Mouse (Mus musculus) CH12F3 (cell line): ENCODE measurements around the gene C8b.

Experiments
- in situ Hi-C: fragments of 300-500 bp; cut with MboI; formaldehyde crosslinking; loops from 2 replicates; pipeline ENCODE4 v1.14.3; 2020; ENCODE audit warnings: low sequenced_read_pairs

C8b gene

DNA sequence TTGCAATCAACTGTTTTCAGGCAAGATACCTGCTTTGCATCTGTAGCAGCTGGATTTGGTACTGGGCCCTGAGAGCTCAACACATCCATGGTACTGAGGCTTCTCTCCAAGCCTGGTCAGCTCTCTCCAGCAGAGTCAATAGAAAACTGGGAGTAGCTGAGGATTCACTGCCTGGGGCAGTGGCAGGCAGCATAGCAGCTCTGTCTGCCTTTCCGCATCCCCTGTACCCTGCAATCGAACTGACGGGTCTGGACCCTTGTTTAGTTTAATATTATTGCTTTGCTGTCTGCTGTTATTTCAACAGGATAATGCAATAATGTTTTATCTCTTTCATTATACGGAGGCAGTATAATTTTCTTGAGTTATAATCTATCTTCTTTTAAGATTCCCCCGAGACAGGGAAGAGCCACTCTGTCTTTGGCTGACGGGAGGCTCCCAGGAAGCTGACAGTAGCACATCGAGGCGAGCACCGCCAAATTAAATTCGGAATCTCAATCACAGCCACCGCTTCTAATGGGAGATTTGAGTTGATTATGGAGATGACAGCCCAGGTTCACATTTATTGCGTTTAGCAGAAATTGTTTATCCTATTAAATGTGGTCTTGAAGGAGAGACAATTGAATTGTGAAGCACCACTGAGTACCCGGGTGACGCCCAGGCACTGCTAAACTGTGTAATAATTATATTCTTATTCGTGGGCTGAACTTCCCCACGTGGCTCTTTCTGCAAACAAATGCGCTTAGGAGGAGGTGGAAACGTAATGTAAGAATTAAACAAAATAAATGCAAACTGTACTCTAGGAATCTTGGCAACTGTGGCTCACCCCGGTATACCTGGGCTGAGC lies 39.5 kb downstream of the C8b start:
- in situ Hi-C loops: no loop called here

DNA sequence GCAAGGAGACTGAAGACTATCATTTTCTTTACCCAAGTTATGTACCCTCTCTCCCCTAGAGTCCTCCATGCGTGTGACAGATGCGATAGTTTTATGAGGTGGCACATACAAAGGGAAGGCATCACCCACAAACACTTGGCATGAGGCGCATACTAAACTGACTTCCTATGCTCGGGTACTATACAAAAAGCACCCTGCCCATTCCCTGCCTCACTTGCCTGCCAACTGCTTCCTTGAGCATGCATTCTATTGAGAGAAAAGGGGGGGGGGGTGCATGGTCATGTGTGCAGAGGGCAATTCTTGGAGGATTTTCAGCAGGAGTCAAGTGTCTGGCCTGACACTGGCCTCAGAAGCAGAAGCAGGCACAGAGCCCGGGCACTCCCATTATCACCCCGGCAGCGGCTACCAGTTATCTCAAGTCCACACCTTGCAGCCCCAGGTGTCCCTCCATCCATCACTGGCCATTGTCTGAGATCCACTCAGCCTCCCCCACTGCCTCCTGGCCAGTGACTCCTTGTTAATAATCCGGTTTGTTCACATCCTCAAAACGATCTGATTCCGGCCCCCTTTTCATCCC lies 44.7 kb downstream of the C8b start:
- in situ Hi-C loops: no loop called here

DNA sequence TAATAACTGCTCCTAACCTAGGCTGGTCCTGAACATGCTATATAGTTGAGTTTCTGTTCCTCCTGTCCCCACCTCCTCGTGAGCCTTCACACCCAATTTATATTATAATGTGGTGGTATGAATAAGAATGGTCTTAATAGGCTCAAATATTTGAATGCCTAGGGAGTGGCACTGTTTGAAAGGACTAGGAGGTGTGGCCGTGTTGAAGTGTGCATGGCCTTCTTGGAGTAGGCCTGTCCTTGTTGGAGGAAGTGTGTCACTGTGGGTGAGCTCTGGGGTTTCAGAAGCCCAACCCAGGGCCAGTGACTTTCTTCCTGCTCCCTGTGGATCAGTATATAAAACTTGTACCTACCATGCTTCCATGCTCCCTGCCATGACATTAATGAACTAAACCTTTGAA lies 47.5 kb downstream of the C8b start:
- in situ Hi-C loops: no loop called here

DNA sequence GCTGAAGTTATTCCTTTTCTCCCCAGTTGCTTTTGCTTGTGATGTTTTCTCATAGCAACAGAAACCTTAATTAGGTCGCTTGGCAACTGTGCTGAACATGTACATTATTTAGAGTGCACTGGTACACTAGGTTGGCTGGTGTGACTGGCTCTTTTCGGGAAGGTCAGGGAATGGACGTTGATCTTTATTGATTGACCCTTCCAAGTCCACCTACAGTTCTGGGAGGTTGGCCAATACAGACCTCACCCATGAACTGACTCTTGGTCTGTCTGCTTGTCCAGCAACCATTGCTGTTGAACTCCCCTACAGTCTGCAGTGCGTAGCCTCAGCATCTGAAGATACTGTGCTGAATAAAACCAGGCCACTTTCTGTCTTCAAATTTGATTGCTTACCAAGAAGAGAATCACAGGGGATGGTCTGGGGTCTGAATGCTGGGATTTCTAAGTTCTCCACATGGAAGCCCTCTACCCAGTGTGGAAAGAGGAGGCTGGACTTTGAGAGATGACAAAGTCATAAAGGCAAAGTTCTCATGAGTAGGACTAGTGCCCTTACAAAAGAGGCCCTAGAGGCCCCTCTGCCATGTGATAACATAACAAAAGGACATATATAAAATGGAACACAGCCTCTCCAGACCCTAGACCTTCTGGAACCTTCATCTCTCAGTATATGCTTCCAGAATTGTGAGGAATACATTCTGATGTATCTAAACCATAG lies 50.6 kb downstream of the C8b start:
- in situ Hi-C loops: no loop called here

DNA sequence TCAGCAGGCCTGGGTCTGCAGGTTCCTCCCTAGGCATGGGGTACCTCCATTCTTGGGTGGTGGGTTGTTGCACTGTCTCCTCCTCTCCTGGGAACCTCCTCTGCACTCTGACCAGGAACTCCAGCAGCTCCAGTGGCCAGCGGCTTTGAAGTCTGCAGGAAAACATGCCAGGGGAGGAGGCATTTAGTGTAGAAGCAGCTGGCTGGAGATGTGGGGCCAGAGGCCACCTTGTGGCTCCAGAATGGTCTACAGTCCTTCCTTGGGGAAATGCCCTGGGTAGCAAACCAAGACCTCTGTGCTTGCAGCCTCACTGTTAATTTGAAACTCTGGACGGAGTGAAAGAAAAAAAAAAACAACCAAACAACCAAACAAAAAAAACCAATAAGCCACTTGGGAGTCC lies 51.4 kb downstream of the C8b start:
- in situ Hi-C loops: no loop called here

DNA sequence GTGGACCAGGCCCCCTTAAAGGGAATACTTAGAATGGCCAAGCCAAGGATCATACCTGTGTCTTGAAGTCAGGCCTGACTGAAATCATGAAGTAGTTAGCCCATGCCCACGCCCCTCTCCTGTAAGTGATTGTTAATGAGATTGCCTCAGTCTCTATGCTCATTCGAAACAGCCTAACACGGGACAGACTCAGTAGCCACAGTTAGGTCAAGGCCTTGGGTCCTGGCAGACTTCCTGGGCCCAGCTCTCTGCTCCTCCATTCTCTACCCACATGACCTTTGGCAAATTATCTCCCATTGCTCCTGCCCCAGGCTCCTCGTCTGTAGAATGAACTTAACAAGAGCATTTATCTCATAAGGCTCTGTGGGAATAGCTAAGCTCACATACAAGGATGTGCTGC lies 52.9 kb downstream of the C8b start:
- in situ Hi-C loops: no loop called here

DNA sequence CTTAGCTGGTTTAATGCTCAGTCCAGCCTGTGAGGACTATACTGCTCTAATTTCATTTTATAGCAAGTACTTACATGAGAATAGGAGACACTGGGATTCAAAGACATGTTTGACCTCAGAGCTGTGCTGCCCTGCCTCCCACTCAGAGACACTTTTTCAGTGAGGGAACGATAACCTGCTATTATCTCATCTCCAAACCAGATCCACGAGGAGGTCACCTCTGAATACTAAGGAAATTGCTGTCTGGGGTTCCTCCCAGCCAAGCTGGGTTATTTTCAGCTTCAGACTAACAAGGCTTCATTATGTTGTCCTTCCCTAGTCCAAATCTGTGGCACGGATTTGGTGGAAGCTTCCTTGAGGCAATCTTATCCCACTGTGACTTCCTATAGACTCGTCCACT lies 53.8 kb downstream of the C8b start:
- in situ Hi-C loops: no loop called here

DNA sequence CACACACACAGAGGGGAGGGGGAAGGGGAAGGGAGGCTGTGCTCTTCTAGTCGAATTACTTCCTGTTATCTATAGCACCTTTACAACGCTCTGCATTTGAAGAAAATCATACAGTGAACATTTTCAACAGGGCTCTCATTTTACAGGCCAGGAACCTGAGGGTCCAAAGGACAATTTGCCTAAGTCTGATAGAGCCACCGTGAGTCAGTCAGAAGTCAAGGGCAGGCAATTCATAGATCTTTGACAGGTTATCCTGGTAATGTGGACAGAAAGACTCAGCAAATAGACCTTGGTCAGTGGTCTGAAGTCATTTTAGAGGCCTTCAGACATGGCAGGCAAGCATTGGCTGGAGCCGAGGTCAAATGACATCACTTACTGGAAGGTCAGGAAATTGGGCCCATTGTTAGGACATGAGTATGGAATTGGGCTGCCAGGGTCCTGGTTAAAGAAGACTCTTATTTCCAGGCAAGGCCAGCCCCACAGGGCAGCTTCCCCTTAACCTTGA lies 57.5 kb downstream of the C8b start:
- in situ Hi-C loops: no loop called here

DNA sequence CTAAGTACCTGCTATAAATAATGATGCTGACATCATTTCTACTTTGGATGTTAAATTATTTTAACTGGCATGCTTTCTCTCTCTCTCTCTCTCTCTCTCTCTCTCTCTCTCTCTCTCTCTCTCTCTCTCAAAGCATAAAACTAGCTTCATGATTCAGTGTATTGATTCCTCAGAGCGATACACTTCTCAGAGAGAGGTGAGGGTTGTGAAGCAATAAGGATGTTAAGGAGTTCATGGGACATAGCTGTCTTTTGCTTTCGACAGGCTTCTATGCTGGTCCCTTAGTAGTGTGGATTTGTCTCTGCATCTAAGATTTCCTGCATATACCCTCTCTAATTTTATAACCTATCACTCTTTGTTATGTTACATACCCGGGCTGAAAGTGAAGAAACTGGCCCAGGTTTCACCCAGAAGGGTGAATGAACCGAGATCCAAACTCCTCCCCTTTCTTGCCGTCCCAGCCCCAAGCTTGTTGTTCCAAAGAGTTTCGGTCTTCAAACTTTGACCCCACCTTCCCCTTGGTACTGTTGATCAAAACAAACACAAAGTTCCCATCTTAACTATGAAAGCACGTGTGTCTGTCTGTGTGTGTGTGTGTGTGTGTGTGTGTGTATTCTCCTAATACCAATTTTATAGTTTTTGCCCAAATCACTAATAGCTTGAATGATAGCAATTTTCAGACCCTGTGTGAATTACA lies 58.4 kb downstream of the C8b start:
- in situ Hi-C loops: no loop called here

DNA sequence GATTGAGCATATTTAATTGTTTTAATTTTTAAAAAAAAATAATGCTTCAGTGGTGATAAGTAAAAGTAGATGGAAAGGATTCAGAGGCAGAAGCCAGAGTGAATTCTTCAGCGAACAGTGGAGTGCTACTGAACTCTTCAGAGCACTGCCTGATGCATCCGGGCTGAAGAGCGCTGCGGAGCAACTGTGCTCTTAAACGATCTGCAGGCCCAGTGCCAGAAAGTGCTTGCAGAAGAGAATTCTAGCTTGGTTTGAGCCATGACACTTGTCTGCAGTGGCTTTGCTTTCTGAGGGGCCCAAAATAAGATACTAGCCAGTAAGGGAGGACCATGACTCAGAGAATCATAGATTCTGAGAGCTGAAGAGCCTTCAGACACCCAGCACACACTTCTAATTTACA lies 62.8 kb downstream of the C8b start:
- in situ Hi-C loops: no loop called here

DNA sequence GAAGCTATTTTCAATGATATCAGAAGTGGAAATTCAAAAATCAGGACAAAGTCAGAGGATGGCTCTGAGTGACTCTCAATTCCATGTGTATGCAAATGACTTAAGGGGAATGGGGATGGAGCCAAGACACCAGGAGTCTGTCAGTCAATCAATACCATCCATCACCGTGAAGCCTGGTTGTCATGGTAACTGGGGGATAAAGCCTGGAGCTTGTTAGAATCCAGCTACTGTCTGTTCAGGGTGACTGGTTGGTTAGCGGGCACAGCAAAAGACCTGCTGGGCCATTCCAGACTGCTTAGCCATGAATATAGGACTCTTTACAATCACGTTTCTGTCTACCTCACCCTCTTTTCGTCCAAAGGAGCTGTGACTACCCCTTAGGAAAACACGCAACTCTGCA lies 69.0 kb downstream of the C8b start:
- in situ Hi-C loops: no loop called here

DNA sequence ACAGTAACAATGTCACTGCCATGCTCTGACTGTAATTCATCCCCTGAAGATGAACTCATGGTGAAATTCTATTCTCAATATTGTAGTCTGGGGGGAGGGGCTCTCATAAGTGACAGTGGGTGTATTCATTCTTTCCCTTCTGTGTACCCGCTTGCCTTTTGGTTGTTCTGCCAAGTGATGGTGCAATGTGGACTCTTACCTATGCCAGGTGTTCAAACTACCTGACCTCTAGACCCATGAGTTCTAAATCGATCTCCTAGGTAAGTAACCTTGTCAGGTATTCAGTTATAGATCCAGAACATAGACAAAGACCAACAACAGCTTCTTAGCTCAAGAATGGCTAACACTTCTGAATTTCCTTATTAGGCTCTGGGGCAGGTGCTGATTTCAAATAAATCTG lies 72.2 kb downstream of the C8b start:
- in situ Hi-C loops: no loop called here

DNA sequence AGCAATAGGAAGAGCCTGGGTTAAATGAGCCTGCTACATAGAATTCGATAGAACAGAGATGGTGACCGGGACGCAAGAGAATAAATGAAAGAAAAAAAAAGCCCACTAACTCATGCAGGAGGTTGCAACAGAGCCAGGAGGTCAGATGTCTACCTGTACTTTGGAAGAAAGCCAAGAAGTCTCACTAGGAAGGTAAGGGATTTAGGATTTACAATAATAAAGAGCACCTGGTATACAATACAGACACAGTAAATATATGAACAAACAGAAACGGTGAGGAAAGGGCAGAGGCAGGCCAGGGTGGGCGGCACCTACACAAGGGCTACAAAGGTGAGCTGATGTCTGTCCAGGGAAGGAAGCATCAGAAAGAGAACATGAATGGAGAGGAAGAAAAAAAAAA lies 76.1 kb downstream of the C8b start:
- in situ Hi-C loops: no loop called here

DNA sequence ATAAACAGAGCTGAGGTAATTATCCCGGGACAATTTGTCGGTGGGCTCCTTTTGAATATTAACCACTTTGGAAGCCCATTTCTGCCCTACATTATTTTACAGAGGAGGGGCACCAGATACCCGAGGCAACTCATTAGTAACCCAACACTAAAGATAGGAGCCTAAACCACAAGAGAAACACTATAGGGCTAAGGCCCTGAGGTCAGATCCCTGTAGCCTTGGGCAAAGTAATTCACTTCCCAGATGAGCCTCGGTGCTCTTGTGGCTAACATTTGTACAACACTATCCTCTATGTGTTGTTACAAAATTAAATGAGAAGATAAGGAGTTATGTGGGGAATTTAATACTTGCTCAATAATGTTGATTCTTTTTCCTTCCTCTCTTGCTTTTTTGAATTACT lies 77.4 kb downstream of the C8b start:
- in situ Hi-C loops: no loop called here
